Mouse (Mus musculus): ENCODE measurements at regions not wholly inside any gene's neighbourhood (a gene's known extent, or its start where the extent isn't known, plus 50 kb on each side); places are given as distances from the start of the nearest gene placed in this dataset.

GRCm38 (mm10) chr6:112216868-112217267 lies 56.7 kb upstream of the Lmcd1 start:
- Histone ChIP-seq H3K27ac (replicated peaks) (no peak overlapping the region), H3K4me1 (no peaks in the 10 kb centered on the region), H3K4me2 (no peak overlapping the region), H3K9me3 (no peaks in the 10 kb centered on the region), H3K9ac (no peak overlapping the region), H3K4me3 (no peak overlapping the region), H3K36me3 (no peaks in the 10 kb centered on the region), H3K27me3 (replicated peaks) (no peaks in the 10 kb centered on the region)
- WGBS, result 63% methylated on average over 3 of the region's 3 CpGs
- ATAC-seq (ENCODE audit: extremely low read depth, insufficient number of reproducible peaks, low FRiP score, low TSS enrichment), result no peak

DNA sequence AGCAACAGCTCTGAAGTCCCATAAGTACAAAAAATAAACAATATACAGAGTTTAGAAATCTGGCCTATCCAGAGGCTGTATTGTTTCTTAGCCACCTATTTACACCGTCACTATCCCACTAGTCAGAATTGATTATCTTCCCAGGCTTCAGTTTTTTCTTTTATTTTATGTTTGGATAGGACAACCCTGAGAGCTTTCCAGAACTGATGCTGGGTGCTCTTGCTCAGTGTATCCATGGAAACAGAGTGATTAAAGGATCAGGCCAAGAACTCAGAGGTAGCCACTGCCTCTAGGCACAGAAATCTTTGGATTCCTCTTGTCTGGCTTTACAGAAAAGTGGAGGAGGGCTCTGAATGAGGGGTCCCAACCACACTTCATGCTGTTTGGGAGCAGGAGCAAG lies 55.3 kb upstream of the Lmcd1 start:
- no peaks in the 10 kb centered on the region for H3K27me3 ChIP-seq (replicated peaks)
- no peak overlapping the region for H3K4me2 ChIP-seq
- ATAC-seq (ENCODE audit: extremely low read depth, insufficient number of reproducible peaks, low FRiP score, low TSS enrichment), result no peak
- no peak overlapping the region for H3K9ac ChIP-seq
- H3K4me1 ChIP-seq, result no peaks in the 10 kb centered on the region
- H3K27ac ChIP-seq (replicated peaks), result no peak overlapping the region
- H3K9me3 ChIP-seq, result no peaks in the 10 kb centered on the region
- no peak overlapping the region for H3K4me3 ChIP-seq
- WGBS, result 66% methylated on average over 1 of the region's 1 CpGs
- no peaks in the 10 kb centered on the region for H3K36me3 ChIP-seq

DNA sequence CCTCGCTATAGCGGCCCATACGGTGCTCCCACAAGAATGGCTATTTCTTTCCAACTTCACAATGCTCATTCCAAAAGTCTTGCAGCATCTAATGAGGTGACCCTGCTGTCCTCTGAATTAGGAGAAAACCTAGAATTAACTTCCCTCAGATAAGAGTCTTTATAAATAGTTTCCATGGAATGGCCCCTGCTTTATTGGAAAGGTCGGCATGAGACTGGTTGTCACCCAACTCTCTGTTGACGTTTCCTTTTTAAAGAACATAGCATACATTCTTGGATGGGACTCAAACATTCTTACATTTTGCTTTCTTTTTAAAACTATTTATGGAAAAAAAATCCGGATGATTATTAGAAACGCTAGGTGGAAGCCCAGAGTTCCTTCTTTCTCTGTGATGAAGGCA lies 53.9 kb upstream of the Lmcd1 start:
- no peaks in the 10 kb centered on the region for H3K36me3 ChIP-seq
- no peaks in the 10 kb centered on the region for H3K27me3 ChIP-seq (replicated peaks)
- no peak overlapping the region for H3K27ac ChIP-seq (replicated peaks)
- no peak overlapping the region for H3K4me3 ChIP-seq
- ATAC-seq (ENCODE audit: extremely low read depth, insufficient number of reproducible peaks, low FRiP score, low TSS enrichment), result no peak
- no peaks in the 10 kb centered on the region for H3K4me1 ChIP-seq
- 76% methylated on average over 7 of the region's 7 CpGs for WGBS
- no peak overlapping the region for H3K4me2 ChIP-seq
- H3K9me3 ChIP-seq, result no peaks in the 10 kb centered on the region
- H3K9ac ChIP-seq, result no peak overlapping the region

DNA sequence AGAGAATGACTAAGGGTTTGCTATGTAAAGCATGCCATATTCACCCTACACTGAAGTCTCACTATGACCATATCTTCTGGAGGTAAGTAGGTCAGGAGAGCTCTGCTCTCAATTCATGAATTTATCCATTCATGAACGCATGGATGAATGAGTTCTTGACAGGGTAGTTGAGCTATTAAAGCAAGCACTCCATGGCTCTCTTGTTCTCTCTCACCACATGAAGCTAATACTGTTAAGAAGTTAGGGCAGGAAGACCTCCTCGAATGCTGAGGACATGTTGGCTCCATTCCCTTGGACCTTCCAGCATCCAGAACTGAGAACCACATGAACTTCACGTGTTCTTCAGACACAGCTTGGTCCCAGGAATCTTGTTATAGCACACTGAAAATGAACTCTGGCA lies 53.4 kb upstream of the Lmcd1 start:
- Histone ChIP-seq H3K4me2 (no peak overlapping the region), H3K27me3 (replicated peaks) (no peaks in the 10 kb centered on the region), H3K36me3 (no peaks in the 10 kb centered on the region), H3K4me1 (no peaks in the 10 kb centered on the region), H3K9me3 (no peaks in the 10 kb centered on the region), H3K27ac (replicated peaks) (no peak overlapping the region), H3K4me3 (no peak overlapping the region), H3K9ac (no peak overlapping the region)
- no peak for ATAC-seq (ENCODE audit: extremely low read depth, insufficient number of reproducible peaks, low FRiP score, low TSS enrichment)
- 76% methylated on average over 3 of the region's 3 CpGs for WGBS

- Histone ChIP-seq H3K4me2 (no peak overlapping the region), H3K27ac (replicated peaks) (no peak overlapping the region), H3K9me3 (no peaks in the 10 kb centered on the region), H3K4me3 (no peak overlapping the region), H3K4me1 (no peaks in the 10 kb centered on the region), H3K27me3 (replicated peaks) (no peaks in the 10 kb centered on the region), H3K9ac (no peak overlapping the region), H3K36me3 (no peaks in the 10 kb centered on the region)
- no peak for ATAC-seq (ENCODE audit: extremely low read depth, insufficient number of reproducible peaks, low FRiP score, low TSS enrichment)
- WGBS, result 68% methylated on average over 2 of the region's 2 CpGs
Observed at GRCm38 (mm10) chr6:112221373-112221772, 52.2 kb upstream of the Lmcd1 start.

DNA sequence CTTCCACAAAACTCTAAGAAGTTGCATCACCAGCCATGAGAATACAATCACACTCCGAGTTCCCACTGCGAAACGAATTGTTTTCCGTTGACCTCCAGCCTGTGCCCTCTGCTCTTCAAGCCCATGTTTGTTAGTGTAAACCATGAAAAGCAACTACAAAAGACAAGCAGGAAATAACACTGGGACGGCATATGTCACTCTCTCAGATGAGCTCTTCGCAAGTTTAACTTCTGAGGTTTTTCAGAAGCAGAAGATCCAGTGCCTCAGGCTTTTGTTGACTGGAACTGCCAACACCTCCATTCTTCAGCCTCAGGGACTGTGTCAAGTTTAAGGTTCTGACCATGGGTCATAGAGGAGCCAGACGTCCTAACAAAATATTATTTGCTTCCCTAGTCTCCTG lies 50.2 kb upstream of the Lmcd1 start:
- 72% methylated on average over 7 of the region's 7 CpGs for WGBS
- Histone ChIP-seq H3K36me3 (no peaks in the 10 kb centered on the region), H3K9ac (no peak overlapping the region), H3K27ac (replicated peaks) (no peak overlapping the region), H3K9me3 (no peaks in the 10 kb centered on the region), H3K4me3 (no peak overlapping the region), H3K4me1 (no peaks in the 10 kb centered on the region), H3K4me2 (no peak overlapping the region), H3K27me3 (replicated peaks) (no peaks in the 10 kb centered on the region)
- no peak for ATAC-seq (ENCODE audit: extremely low read depth, insufficient number of reproducible peaks, low FRiP score, low TSS enrichment)
